Mouse (Mus musculus): Measurements from ENCODE around the gene U2af1.

- TF ChIP-seq CTCF (IDR thresholded peaks at IDR 0.05; ENCODE audit: low read depth, low read length) (no peak), TAL1 (conservative IDR thresholded peaks at IDR 0.05; ENCODE audit: low read depth, low read length) (no peak)
These were observed 1.3 kb downstream of the U2af1 start for GRCm38 (mm10) chr17:31657141-31657983.
